Mouse (Mus musculus) B cell, adult (primary cell): ENCODE data around the gene Radil. TPM values are rescaled to one million over a fixed set of nuclear protein-coding genes. Genes with fewer than 3 reads are reported as not detected.

Experiments
- total RNA-seq: library from RNA; stranded (reverse); gene quantifications from 4 replicates; pipeline ENCODE4 v1.2.4, GENCODE M21; 2023; ENCODE audit not compliant: inconsistent age

The Radil gene
- total RNA-seq: not detected in 4 replicates

GRCm38 (mm10) chr5:142550706-142551652 lies at the start of gene Radil:
TSS of gene Radil (minus strand) at chr5:142551098.

GRCm38 (mm10) chr5:142529915-142530314 lies 21.0 kb downstream of the Radil start, which contains the start of gene Papolb:
TSS of gene Papolb (minus strand) at chr5:142530076.

GRCm38 (mm10) chr5:142463461-142464454 lies 87.1 kb downstream of the Radil start, which contains the start of gene Ap5z1:
TSS of gene Ap5z1 (plus strand) at chr5:142463944.

Other genes starting within 250 kb of the Radil start
- 67.4 to 76.3 TPM (median 69.8 TPM) in 4 replicates for gene Foxk1, start 149.6 kb downstream of the Radil start, total RNA-seq
- 47.8 to 60.4 TPM (median 55.5 TPM) in 4 replicates for gene Ap5z1, start 87.2 kb downstream of the Radil start, total RNA-seq
- gene Papolb, start 21.0 kb downstream of the Radil start, total RNA-seq: not detected in 4 replicates
- gene Mmd2, start 57.7 kb upstream of the Radil start, total RNA-seq: not detected in 4 replicates
- gene Wipi2, start 76.6 kb upstream of the Radil start, total RNA-seq: 63.9 to 72.9 TPM (median 69.7 TPM) in 4 replicates
- gene Slc29a4, start 141.4 kb upstream of the Radil start, total RNA-seq: 2.8 to 4.7 TPM (median 3.7 TPM) in 4 replicates